8 mouse cellular contexts compared by ENCODE assay signal in genomic region chr10:41489294-41489693, GRCm38 (mm10). TPM values are rescaled to one million over a fixed set of nuclear protein-coding genes. Genes with fewer than 3 reads are reported as not detected.
DNase-seq lines count a peak whose midpoint lies in the region; ATAC-seq lines count a peak whose summit lies in the region.

No protein-coding gene starts in this region.

- no peaks in the 10 kb centered on the region for H3K27me3 ChIP-seq in forebrain, embryonic 10.5 days (ENCODE audit: poor library complexity, severe bottlenecking)
- H3K27me3 ChIP-seq in midbrain, embryonic 11.5 days (ENCODE audit: control insufficient read depth, insufficient read depth, low read length) = no peaks in the 10 kb centered on the region

- peak overlapping the region; percentile 92 for H3K27ac ChIP-seq in forebrain, embryonic 10.5 days
- H3K27ac ChIP-seq in midbrain, embryonic 11.5 days (ENCODE audit: low read depth, low read length) = no peak overlapping the region

- 46% methylated on average over 8 of the region's 8 CpGs for WGBS in forebrain, embryonic 10.5 days
- WGBS in midbrain, embryonic 11.5 days = 45% methylated on average over 8 of the region's 8 CpGs

- peaks cover 46% of the 10 kb centered on the region for H3K4me1 ChIP-seq in forebrain, embryonic 10.5 days
- peaks cover 29% of the 10 kb centered on the region for H3K4me1 ChIP-seq in midbrain, embryonic 11.5 days (ENCODE audit: control insufficient read depth, insufficient read depth, low read length)

- peak overlapping the region; percentile 73 for H3K4me3 ChIP-seq in forebrain, embryonic 10.5 days
- H3K4me3 ChIP-seq in midbrain, embryonic 11.5 days (ENCODE audit: low read depth, low read length) = peak overlapping the region; percentile 62

- no peak for ATAC-seq in CD4-positive, CD25-positive, alpha-beta regulatory T cell, adult 4 months
- no peak for ATAC-seq in midbrain, embryonic 11.5 days (ENCODE audit: low FRiP score)

- no peaks in the 10 kb centered on the region for H3K9me3 ChIP-seq in forebrain, embryonic 10.5 days
- H3K9me3 ChIP-seq in midbrain, embryonic 11.5 days (ENCODE audit: control insufficient read depth, low read length) = no peaks in the 10 kb centered on the region

- H3K4me2 ChIP-seq in midbrain, embryonic 11.5 days = peak overlapping the region; percentile 98

- H3K36me3 ChIP-seq in forebrain, embryonic 10.5 days (replicated peaks) = peaks cover 46% of the 10 kb centered on the region
- peaks cover 8% of the 10 kb centered on the region for H3K36me3 ChIP-seq in midbrain, embryonic 11.5 days (ENCODE audit: control insufficient read depth, insufficient read depth, low read length)

- peak; percentile 24 for DNase-seq in CD4-positive, CD25-positive, alpha-beta regulatory T cell, adult 2 months (ENCODE audit: low read depth, low spot score)
- no peak for DNase-seq in forebrain, embryonic 10.5 days (ENCODE audit: extremely low spot score, low spot score)
- DNase-seq in kidney, adult 18-20 months = peak; percentile 65
- DNase-seq in midbrain, embryonic 11.5 days (ENCODE audit: low spot score, missing footprints) = no peak
- DNase-seq in thymus, postnatal 36 days = no peak
- no peak for DNase-seq in spleen, postnatal 10 days (ENCODE audit: low spot score in 2 of 2)
- DNase-seq in layer of hippocampus, postnatal 25 days (ENCODE audit: extremely low spot score in 1 of 2, low spot score in 1 of 2) = no peak

- H3K9ac ChIP-seq in midbrain, embryonic 11.5 days (ENCODE audit: low read length) = peak overlapping the region; percentile 73

RNA-seq across cellular contexts. Expression of gene Smpd2, which starts 0.9 kb away (rescaled TPM):
- 10 to 100 TPM; 34.8 to 42.2 TPM for polyA plus RNA-seq in CD4-positive, CD25-positive, alpha-beta regulatory T cell, adult 4 months (2017; shearing (Covaris generic))
- 64.7 and 65.6 TPM in 2 replicates for polyA plus RNA-seq in forebrain, embryonic 10.5 days (2016; fragmentation: Nextera tagmentation; extraction: Ambion mirVana)
- polyA plus RNA-seq in midbrain, embryonic 11.5 days (2014; fragmentation: Nextera tagmentation; extraction: Ambion mirVana) = 50.7 and 60.0 TPM in 2 replicates
- total RNA-seq in layer of hippocampus, postnatal 25 days (2021) = 10 to 100 TPM; 25.9 to 27.6 TPM

RNA-seq across cellular contexts. Expression of gene Ppil6, which starts 0.9 kb away (rescaled TPM):
- polyA plus RNA-seq in CD4-positive, CD25-positive, alpha-beta regulatory T cell, adult 4 months (2017; shearing (Covaris generic)) = not detected
- polyA plus RNA-seq in forebrain, embryonic 10.5 days (2016; fragmentation: Nextera tagmentation; extraction: Ambion mirVana) = 0.71 and 1.8 TPM in 2 replicates
- 0.66 and 0.85 TPM in 2 replicates for polyA plus RNA-seq in midbrain, embryonic 11.5 days (2014; fragmentation: Nextera tagmentation; extraction: Ambion mirVana)
- 1 to 10 TPM; 5.8 to 8.0 TPM for total RNA-seq in layer of hippocampus, postnatal 25 days (2021)

RNA-seq across cellular contexts. Expression of gene Mical1, which starts 13.2 kb away (rescaled TPM):
- 100 to 1,000 TPM in 1 of 2 experiments, 10 to 100 TPM in 1; 61.7 to 140 TPM for polyA plus RNA-seq in CD4-positive, CD25-positive, alpha-beta regulatory T cell, adult 4 months (2017; shearing (Covaris generic))
- polyA plus RNA-seq in forebrain, embryonic 10.5 days (2016; fragmentation: Nextera tagmentation; extraction: Ambion mirVana) = 48.3 and 50.0 TPM in 2 replicates
- polyA plus RNA-seq in midbrain, embryonic 11.5 days (2014; fragmentation: Nextera tagmentation; extraction: Ambion mirVana) = 34.0 and 36.6 TPM in 2 replicates
- 10 to 100 TPM; 15.7 to 18.8 TPM for total RNA-seq in layer of hippocampus, postnatal 25 days (2021)

RNA-seq across cellular contexts. Expression of gene Cd164, which starts 29.9 kb away (rescaled TPM):
- 100 to 1,000 TPM; 207 to 236 TPM for polyA plus RNA-seq in CD4-positive, CD25-positive, alpha-beta regulatory T cell, adult 4 months (2017; shearing (Covaris generic))
- 125 and 129 TPM in 2 replicates for polyA plus RNA-seq in forebrain, embryonic 10.5 days (2016; fragmentation: Nextera tagmentation; extraction: Ambion mirVana)
- polyA plus RNA-seq in midbrain, embryonic 11.5 days (2014; fragmentation: Nextera tagmentation; extraction: Ambion mirVana) = 112 and 126 TPM in 2 replicates
- 10 to 100 TPM; 55.8 to 58.1 TPM for total RNA-seq in layer of hippocampus, postnatal 25 days (2021)

RNA-seq across cellular contexts. Expression of gene Zbtb24, which starts 39.1 kb away (rescaled TPM):
- polyA plus RNA-seq in CD4-positive, CD25-positive, alpha-beta regulatory T cell, adult 4 months (2017; shearing (Covaris generic)) = 10 to 100 TPM; 27.5 to 35.8 TPM
- polyA plus RNA-seq in forebrain, embryonic 10.5 days (2016; fragmentation: Nextera tagmentation; extraction: Ambion mirVana) = 16.0 and 17.7 TPM in 2 replicates
- 19.1 TPM in 2 replicates for polyA plus RNA-seq in midbrain, embryonic 11.5 days (2014; fragmentation: Nextera tagmentation; extraction: Ambion mirVana)
- total RNA-seq in layer of hippocampus, postnatal 25 days (2021) = 10 to 100 TPM; 17.1 to 24.3 TPM

Comparison
In these comparisons a context has a peak if more than half of its experiments do, and no peak if none do; other contexts are left out.
1. DNase-seq: peak in CD4-positive, CD25-positive, alpha-beta regulatory T cell, adult 2 months (single experiment) and kidney, adult 18-20 months (single experiment); none in forebrain, embryonic 10.5 days (single experiment), midbrain, embryonic 11.5 days (single experiment), thymus, postnatal 36 days (0 of 2), spleen, postnatal 10 days (0 of 2) and layer of hippocampus, postnatal 25 days (0 of 2).